Mouse (Mus musculus) liver, postnatal 0 days (tissue): ENCODE results near the gene Csf2rb. TPM values are rescaled to one million over a fixed set of nuclear protein-coding genes. Genes with fewer than 3 reads are reported as not detected.

ENCODE experiments used
- ATAC-seq: fragments of 200-750 bp; cut with Nextera tagmentation; 2 replicates; pipeline ENCODE4 v1.8.0; 2017; ENCODE audit warnings: mild to moderate bottlenecking, moderate library complexity
- DNase-seq: peaks from one replicate; pipeline ENCODE4 v3.0.0-alpha.2; 2016
- H3K27ac ChIP-seq: fragments of 300-500 bp; sonication (generic); 2 replicates; pipeline ENCODE4 v1.5.1; 2014; ENCODE audit warnings: antibody characterized with exemption, moderate library complexity, mild to moderate bottlenecking, low read depth
- H3K27me3 ChIP-seq: fragments of 300-500 bp; sonication (generic); 2 replicates; pipeline ENCODE4 v1.6.1; 2014; ENCODE audit warnings: low read length, control low read depth, mixed read lengths; ENCODE audit not compliant: insufficient read depth
- H3K36me3 ChIP-seq: fragments of 300-500 bp; sonication (generic); replicated peaks from 2 replicates; pipeline ENCODE4 v1.6.1; 2014; ENCODE audit warnings: mild to moderate bottlenecking, control low read depth, low read length, moderate library complexity, mixed read lengths; ENCODE audit not compliant: insufficient read depth
- H3K4me1 ChIP-seq: fragments of 300-500 bp; sonication (generic); 2 replicates; pipeline ENCODE4 v1.6.1; 2014; ENCODE audit warnings: antibody characterized with exemption, mild to moderate bottlenecking, control low read depth; ENCODE audit not compliant: insufficient read depth
- H3K4me2 ChIP-seq: fragments of 300-500 bp; sonication (generic); 2 replicates; pipeline ENCODE4 v1.6.1; 2014; ENCODE audit warnings: low read depth, mild to moderate bottlenecking, low read length, moderate library complexity, mixed read lengths
- H3K4me3 ChIP-seq: fragments of 300-500 bp; sonication (generic); 2 replicates; pipeline ENCODE4 v1.5.1; 2014; ENCODE audit warnings: low read depth, low read length
- H3K9ac ChIP-seq: fragments of 300-500 bp; sonication (generic); replicated peaks from 2 replicates; pipeline ENCODE4 v1.6.1; 2014; ENCODE audit warnings: mild to moderate bottlenecking, moderate library complexity
- H3K9me3 ChIP-seq: fragments of 300-500 bp; sonication (generic); 2 replicates; pipeline ENCODE4 v1.6.1; 2016; ENCODE audit warnings: mild to moderate bottlenecking, control low read depth, low read length, mixed read lengths
- CTCF ChIP-seq: sonication (generic); IDR thresholded peaks from 2 replicates; pipeline ENCODE4 v1.5.1; 2016; ENCODE audit warnings: antibody characterized with exemption, low read depth
- EP300 ChIP-seq: IDR thresholded peaks from 2 replicates; pipeline ENCODE4 v1.6.1; 2016; ENCODE audit warnings: antibody characterized with exemption, low read depth, mild to moderate bottlenecking
- WGBS: fragments of 180-500 bp; shearing (Covaris S2); extraction: QIAGEN DNeasy Blood & Tissue Kit; methylation state at CpG from one replicate; pipeline ENCODE4 v1.1.7; 2014; ENCODE audit not compliant: insufficient replicate concordance; 5-methylcytosine and 5-hydroxymethylcytosine counted together
- polyA plus RNA-seq: library from polyadenylated mRNA; unstranded; fragments of >200 nt; fragmentation: Nextera tagmentation; extraction: Ambion mirVana; gene quantifications from 2 replicates; pipeline ENCODE4 v1.2.1, GENCODE M21; 2015

Csf2rb gene
- polyA plus RNA-seq, 1 experiment from 2014 or later: 9.6 TPM

DNA sequence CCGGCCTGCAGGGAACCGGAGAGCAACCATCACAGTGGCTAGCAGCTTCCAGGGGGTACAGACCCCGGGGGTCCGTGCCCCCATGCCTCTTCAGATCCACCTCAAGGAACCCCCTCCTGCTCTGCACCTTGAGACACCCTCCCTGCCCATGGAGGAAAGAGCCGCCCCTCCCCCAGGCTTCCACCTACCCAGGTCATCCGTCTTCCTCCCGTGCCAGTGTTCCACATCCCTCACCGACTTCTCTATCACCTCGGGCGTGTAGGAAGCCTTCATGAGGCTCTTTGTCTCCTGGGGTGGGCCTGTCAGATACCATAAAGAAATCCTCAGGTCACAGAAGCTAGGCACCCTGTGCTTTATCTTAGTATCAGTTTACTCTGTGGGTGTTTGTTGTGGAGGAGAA, 53.0 kb downstream of the Csf2rb start:
- peaks cover 4% of the 10 kb centered on the region for H3K4me1 ChIP-seq
- H3K4me3 ChIP-seq: no peak overlapping the region
- DNase-seq (no peak), ATAC-seq (no peak)
- no peaks in the 10 kb centered on the region for H3K36me3 ChIP-seq
- H3K27me3 ChIP-seq: no peaks in the 10 kb centered on the region
- no peak for TF ChIP-seq EP300
- TF ChIP-seq CTCF: no peak
- no peak overlapping the region for H3K27ac ChIP-seq
- WGBS: 73% methylated on average over 10 of the region's 10 CpGs
- H3K4me2 ChIP-seq: no peak overlapping the region
- no peaks in the 10 kb centered on the region for H3K9me3 ChIP-seq
- no peak overlapping the region for H3K9ac ChIP-seq

DNA sequence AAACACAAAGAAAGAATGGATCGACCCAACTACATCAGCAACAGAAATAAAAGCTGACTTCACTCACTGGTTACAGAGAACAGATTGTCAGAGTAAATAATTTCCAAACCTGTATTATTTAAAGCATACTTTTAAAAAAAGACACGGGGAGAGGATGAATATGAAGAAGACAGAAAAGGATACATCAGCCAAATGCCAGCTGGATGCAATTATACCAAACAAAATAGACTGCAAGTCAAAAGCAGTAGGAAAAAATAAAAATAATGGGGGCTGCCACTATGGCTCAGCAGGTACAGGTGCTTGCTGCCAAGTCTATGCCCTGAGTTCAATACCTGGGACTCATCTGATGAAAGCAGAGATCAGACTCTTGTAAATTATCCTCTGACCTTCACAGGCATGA, 54.7 kb downstream of the Csf2rb start:
- H3K27ac ChIP-seq: no peak overlapping the region
- ATAC-seq (no peak), DNase-seq (no peak)
- no peak overlapping the region for H3K9ac ChIP-seq
- TF ChIP-seq CTCF: no peak
- no peak for TF ChIP-seq EP300
- H3K4me2 ChIP-seq: no peak overlapping the region
- H3K36me3 ChIP-seq: no peaks in the 10 kb centered on the region
- no peaks in the 10 kb centered on the region for H3K9me3 ChIP-seq
- H3K4me1 ChIP-seq: peaks cover 18% of the 10 kb centered on the region
- H3K27me3 ChIP-seq: no peaks in the 10 kb centered on the region
- H3K4me3 ChIP-seq: no peak overlapping the region
- WGBS: 76% methylated on average over 2 of the region's 2 CpGs

DNA sequence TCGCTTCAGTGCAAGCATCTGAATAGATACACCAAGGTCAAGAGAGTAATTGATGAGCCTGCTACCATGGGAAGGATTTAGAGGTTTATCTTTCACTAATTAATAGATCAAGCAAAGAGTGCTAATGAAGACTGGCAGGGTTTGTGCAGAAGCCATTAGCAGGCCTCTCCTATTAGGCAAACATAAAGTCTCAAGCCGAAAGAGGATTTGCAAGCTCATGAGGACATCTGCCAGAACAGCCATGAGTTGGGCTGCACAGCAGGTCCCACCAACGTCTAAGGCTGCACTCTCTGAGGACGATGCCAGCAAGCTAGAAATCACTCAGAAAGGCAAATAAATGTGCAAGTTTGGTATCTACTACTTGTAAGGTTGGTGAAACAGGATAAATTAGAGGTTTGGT, 55.2 kb downstream of the Csf2rb start:
- Histone ChIP-seq H3K9ac (no peak overlapping the region), H3K4me3 (no peak overlapping the region), H3K9me3 (no peaks in the 10 kb centered on the region), H3K27me3 (no peaks in the 10 kb centered on the region), H3K36me3 (no peaks in the 10 kb centered on the region), H3K27ac (no peak overlapping the region), H3K4me1 (peaks cover 20% of the 10 kb centered on the region), H3K4me2 (no peak overlapping the region)
- ATAC-seq (no peak), DNase-seq (no peak)
- WGBS: 77% methylated on average over 4 of the region's 4 CpGs
- TF ChIP-seq EP300 (no peak), CTCF (no peak)

DNA sequence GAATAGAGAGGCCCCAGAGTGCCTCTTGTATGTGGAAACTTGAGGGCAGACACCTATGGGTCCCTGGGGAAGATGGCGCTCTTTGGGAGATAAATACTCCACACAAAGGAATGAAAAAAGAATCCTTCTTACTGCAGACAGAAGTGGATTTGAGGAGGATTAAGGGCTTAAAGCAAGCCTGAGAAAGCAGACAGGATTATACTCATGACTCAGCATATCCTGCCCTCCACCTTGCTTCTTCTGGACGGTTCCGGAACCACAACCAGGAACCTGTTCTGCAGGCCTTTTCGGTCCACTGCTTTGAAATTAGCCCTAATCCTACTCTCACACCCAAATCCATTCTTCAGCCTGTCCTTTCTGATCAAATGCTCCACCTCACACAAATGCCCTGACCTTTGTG, 56.6 kb downstream of the Csf2rb start:
- peaks cover 20% of the 10 kb centered on the region for H3K4me1 ChIP-seq
- TF ChIP-seq EP300 (no peak), CTCF (no peak)
- H3K4me2 ChIP-seq: no peak overlapping the region
- no peak overlapping the region for H3K9ac ChIP-seq
- no peak overlapping the region for H3K4me3 ChIP-seq
- DNase-seq (no peak), ATAC-seq (no peak)
- no peak overlapping the region for H3K27ac ChIP-seq
- no peaks in the 10 kb centered on the region for H3K9me3 ChIP-seq
- H3K27me3 ChIP-seq: no peaks in the 10 kb centered on the region
- no peaks in the 10 kb centered on the region for H3K36me3 ChIP-seq
- WGBS: 81% methylated on average over 4 of the region's 4 CpGs

DNA sequence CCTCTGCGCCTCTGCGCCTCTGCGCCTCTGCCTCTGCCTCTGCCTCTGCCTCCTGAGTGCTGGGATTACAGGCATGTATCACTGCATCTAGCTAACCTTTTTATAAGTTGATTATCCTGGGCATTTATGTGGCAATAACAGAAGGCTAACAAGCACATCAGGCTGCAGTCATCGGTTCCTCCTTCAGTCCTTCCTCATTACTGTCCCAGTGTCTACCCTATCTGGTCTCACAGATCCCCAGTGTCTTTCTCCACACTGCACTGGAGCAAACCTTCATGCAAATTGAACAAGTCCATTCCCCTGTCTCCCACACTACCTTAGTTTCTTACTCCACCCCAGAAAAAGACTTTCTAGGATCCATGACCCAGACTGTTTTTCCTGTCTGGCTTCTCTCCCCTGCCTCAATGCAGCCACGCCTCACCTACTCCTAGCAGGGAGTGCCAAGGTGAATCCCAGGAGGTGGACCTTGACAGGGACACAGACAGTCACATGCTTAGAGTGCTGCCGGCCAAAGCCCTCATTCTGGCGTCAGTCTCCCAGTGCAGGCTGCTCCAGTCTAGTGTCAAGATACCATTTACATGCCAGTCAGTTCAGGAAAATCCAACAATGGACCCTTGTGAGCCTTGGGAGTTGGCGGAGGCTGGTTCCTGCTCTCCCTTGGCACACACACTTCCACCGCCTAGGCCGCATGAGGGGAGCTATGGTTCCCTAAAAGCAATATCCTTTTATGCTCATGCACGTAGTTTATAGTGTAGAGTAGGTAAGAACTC, 58.1 kb downstream of the Csf2rb start:
- WGBS: 74% methylated on average over 11 of the region's 11 CpGs
- Histone ChIP-seq H3K4me1 (peaks cover 20% of the 10 kb centered on the region), H3K4me3 (no peak overlapping the region), H3K36me3 (no peaks in the 10 kb centered on the region), H3K9ac (no peak overlapping the region), H3K27ac (peak overlapping the region; percentile 48; the same call in 1 of the 2 replicates), H3K27me3 (no peaks in the 10 kb centered on the region), H3K4me2 (no peak overlapping the region), H3K9me3 (no peaks in the 10 kb centered on the region)
- ATAC-seq (peak; percentile 35; the same call in 1 of the 2 replicates), DNase-seq (no peak)
- TF ChIP-seq CTCF (no peak), EP300 (no peak)

DNA sequence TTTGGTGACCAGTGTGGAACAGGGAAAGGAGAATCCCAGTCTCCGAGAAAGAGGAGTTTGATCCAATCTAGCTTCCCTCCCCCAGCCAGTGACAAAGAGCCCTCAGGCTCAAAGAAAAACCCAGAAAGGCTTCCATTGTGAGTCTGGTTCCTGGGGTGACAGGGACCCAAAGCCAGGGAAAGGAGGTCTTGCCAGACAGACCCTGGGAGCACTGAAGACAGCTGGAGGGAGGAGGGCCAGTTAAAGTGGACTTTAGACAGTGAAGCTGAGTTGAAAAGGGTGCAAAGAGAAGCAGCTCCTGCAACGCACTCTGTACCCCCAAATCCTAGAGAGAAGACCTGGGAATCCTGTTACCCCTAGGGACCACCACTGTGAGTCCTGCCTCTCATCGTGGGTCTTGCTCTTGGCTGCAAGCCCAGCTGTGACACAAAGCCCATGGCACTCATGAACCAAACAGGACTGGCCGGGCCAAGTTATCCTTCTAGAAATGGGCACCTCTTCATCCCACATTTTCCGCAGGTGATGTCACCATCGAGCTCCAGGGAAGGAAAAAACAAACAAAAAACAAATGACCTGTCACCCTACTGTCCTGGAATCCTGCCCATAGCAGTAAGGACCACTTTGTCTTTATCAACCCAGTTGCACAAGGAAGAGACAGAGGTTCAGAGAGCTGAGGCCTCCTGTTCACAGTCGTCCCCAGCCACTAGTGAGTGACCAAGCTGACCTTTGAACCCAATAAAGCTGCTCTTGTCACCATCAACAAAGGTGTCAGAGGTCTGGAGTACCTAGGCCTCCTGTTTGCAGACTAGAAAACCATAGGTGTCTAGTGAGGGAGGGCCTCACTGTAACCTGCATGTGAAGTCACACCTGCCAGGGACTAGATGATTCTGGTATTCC, 58.9 kb downstream of the Csf2rb start:
- H3K9ac ChIP-seq: no peak overlapping the region
- H3K27ac ChIP-seq: 0 out of 2 replicates have a peak overlapping the region, but pooled peaks have one; percentile 44
- ATAC-seq (peak; percentile 89), DNase-seq (peak; percentile 27)
- H3K4me1 ChIP-seq: peaks cover 20% of the 10 kb centered on the region
- H3K9me3 ChIP-seq: no peaks in the 10 kb centered on the region
- H3K4me2 ChIP-seq: no peak overlapping the region
- H3K4me3 ChIP-seq: no peak overlapping the region
- TF ChIP-seq CTCF (no peak), EP300 (no peak; the same call in 1 of the 2 replicates)
- no peaks in the 10 kb centered on the region for H3K36me3 ChIP-seq
- WGBS: 55% methylated on average over 7 of the region's 7 CpGs
- H3K27me3 ChIP-seq: no peaks in the 10 kb centered on the region
